Mouse (Mus musculus) thymus, postnatal 25 days (tissue): ENCODE measurements around the gene Rgs12.

Experiments
- DNase-seq: peaks from one replicate; pipeline ENCODE4 v3.0.0; 2022

Rgs12 gene

DNA sequence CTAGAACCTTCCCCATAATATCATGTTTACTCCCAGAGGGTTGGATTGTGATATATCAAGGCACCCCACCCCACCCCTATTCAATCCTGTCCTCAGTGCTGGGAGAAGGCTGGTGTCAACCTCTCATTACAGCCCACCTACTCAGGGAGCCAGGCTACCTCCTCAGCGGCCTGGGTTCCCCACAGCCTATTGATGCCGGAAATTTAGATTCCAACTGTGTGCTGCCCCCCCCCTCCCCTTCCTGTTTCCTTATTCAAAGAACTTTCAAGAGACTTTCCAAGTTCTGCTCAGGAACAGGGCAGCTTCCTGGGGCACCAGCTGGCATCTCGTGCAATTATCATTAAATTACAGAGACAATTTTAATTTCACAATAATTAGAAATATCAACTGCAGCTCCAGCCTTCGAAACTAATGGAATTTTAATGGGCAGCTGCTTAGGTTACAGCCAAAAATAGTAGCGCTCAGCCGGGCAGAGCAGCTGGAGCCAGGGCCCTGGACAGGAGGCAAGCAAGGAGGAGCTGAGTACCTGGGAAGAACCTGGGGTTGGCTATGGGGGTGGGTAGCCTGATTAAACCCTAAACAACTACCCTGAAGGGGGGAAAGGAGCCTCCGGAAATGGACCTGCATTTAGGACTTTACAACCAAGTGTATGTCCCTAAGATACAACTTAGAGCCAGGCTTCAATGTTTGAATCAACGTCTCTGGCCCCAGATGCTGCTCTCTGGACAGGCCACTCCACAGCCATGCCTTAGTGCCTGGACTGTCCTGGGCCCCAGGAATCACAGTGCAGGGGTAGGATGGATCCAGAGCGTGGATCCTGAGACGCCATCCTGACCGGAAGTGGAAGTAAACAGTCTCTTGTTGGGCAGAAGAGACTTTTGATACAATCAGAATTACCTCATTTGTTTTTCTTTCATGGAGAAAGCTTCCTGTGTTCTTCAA lies 17.5 kb upstream of the Rgs12 start:
- DNase-seq, result no peak

DNA sequence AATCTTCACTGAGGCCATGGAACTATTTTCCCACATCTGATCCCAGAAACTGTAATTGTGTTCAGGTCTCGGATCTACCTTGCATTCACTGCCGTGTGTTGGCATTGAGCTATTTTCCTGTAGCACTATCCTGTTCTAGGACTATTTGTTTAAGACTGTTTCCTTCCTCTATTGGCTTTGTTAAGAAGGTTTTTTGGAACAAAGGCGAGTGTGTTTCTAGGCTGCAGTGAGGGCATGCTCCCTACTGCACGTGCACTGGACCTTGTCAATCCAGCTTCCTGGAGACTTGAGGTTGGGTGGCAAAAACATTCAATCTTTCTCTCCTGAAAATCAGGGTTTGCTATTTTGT lies 16.8 kb upstream of the Rgs12 start:
- no peak for DNase-seq

DNA sequence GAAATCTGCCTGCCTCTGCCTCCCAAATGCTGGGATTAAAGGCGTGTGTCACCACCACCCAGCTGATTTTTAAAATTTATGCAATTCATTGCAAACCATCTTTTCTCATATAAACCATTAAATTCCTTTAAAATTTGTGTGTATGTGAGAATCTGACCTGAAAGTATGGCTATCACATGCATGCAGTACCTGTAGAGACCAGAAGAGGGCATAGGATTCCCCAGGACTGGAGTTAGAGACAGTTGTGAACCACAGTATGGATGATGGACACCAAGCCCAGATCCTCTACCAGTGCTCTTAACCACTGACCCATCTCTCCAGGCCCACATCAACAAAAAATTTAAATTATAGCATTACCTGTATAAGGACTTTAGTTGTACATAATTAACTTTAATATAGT lies 15.8 kb upstream of the Rgs12 start:
- DNase-seq, result no peak

DNA sequence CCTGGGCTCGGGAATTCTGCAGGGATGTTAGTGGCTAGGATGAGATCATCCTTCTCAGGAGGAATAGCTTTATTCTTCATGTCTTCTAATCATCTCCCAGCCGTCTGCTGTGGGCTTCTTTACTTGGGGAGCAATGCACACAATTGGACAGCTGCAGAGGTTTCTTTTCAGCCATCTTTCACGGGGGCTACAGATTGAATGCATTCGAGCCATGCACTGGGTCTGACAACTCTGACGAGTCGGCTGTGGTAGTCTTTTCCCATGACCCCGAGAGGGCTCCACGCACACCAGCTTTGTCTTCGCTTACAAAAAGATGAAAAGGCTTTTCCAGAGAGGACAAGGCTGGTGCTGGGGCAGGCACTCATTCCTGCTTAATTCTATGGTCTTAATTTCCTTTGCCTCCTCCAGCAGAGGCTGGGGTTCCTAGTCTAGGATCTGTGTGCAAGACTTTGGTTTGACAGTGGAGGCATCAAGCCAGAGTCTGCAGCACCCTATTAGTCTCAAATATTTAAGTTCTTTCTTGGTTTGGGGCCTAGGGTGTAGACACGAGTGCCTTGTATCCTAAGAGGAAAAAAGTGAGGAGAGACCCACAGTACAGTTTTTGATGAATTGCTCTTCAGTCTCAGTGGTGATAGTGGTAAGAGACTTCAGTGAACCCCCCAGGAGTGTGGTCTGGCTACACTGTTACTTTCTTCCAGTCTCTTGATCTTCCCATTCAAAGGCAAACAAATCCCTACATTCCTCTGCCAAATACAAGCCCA lies 7.4 kb upstream of the Rgs12 start:
- DNase-seq, result no peak

DNA sequence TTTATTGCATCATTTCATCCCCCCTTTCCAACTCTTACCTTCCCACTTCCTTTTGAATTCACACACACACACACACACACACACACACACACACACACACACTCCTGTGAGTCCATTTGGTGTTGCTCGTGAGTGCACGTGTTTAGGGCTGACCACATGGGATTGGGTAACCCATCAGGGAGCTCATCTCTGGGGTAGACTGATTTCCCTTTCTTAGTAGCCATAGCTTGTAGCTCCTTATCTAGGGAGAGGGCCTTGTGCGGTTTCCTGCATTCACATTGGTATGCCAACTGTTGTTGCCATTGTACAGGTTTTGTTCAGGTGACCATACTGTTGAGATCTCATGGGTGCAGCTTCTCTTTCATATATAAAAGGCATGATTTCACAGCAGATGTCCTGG lies 5.8 kb upstream of the Rgs12 start:
- no peak for DNase-seq

DNA sequence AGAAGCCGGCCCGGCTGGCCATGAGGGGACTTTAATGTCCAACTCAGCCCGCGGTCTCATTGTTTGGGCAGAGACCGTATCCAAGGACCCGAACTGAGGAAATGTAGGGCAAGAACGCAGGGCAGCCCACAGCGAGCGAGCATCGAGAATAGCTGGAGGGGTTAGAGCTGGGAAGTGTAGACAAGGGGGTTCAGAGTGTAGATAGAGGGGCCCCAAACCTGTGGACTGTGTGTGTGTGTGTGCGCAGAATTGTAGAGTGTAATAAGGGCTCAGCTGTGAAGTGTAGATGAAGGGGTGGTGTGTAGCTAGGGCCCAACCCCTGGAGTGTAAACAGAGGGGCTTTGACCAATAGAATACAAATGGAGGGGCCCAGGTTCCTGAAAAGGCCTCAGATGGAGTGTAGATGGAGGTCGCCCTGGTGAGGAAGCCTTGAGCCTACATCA lies 545 bp downstream of the Rgs12 start:
- no peak for DNase-seq

DNA sequence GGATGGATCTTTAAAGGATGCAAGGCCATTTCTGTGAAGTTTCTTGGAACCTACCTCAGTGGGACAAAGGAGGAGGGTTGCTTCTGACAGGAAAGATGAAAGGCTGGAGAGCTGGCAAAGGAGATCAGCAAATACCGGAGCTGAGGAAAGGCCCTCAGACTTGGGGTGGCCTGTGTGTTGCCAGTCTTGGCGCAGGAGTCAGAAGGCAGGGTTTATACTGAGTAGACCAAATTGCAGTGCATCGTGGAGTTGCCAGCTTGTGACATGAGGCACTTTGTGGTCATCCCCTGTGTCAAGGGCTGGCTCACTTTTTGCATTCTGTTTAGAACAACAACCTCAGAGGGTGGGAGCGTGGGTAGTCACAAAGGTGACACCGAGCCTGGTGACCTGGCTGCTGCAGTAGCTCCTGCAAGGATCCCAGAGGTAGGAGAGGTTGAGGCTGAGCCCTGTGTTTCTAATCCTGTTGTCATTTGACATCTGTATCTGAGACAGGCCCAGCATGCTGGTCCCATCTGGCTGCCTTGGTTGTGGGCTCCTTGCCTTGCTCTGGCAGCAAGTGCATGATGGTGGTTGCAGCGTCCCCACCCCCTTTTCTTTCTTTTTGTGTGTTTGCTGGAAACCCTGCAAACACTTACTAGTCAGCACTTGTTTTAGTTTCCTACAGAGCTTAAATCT lies 1.4 kb downstream of the Rgs12 start:
- DNase-seq, result peak; percentile 16

DNA sequence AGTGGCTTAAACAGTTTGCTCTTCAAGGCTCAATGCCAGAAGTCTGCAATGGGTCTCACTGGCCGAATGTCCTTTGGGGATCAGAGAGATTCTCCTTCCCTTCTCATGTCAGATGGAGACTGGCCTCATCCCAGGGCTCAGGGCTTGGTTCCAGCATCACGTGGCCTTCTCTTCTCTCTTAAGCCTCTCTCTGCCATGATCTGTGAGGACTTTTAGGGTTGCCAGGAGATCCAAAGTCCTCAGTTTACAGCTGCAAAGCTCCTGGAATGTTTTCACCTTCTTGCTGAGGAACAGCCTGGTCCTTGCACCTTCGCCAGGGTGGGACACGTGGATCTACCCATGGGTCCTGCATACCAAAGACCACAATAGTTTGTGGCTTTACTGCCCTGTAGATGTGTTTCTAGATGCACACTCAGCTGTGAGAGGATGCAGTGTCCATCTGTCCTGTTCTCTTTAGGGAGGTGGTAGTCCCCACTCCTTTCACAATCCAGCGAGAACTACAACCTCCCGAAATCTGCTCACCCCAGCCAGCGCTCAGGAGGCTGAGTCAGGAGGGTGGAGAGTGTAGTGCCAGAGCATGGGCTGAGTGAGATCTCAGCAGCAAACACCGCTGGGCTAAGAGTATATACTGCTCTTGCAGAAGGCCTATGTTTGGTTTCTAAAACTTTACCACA lies 2.1 kb downstream of the Rgs12 start:
- no peak for DNase-seq

DNA sequence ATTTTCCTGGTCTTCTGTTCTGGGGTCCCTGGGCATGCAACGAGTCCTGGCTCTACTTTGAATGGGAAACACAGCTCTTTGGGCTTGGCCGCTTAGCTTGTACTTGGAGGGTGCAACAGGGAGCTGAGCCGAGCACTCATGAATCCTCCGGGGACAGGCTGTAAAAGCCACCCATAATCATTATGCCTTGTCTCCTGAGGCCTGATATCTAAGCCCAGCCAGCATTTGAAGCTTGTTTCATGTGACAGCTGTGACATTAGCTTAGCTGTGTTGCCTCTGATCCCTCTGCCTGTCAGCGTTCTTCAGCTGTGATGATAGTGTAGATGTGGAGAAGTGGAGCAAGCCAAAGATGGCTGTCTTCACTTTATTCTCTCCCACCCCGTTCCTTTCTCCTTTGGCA lies 5.3 kb downstream of the Rgs12 start:
- no peak for DNase-seq

DNA sequence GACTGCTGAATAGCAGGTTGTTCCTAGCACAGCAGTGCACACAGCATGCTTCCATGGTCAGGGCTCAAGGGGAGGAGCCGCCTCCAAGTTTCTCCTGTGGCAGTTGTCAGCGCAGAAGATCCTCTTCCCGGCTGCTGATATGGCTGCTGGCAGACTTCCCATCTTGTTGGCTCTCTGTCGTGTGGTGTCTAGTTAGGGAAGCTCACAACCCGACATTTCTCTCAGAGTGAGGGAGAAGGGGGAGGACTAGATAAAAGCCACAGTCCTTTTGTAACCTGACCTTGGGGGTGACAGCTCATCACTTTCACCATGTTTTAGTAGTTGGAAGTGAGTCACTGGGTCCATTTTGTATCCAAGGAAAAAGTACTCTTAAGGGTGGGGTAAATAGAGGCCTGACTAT lies 6.4 kb downstream of the Rgs12 start:
- no peak for DNase-seq

DNA sequence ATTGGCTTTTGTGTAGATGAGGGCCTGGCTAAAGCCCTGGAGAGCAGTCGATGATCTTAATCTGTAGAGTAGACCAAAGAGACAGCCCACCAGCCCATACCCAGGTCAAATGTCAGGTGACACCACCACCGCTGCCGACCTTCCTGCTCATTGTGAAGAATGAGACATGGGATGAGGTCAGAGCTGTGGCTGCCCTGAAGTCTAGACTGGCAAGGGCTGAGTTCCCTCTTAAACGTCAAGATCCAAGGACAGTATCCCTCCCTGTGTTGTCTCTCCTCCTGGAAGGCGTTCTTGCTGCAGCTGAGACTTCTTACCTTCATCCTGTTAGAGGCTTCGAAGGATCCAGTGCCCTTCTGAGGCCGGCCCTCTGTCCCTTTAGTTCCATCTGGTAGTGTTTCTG lies 6.9 kb downstream of the Rgs12 start:
- DNase-seq, result no peak

DNA sequence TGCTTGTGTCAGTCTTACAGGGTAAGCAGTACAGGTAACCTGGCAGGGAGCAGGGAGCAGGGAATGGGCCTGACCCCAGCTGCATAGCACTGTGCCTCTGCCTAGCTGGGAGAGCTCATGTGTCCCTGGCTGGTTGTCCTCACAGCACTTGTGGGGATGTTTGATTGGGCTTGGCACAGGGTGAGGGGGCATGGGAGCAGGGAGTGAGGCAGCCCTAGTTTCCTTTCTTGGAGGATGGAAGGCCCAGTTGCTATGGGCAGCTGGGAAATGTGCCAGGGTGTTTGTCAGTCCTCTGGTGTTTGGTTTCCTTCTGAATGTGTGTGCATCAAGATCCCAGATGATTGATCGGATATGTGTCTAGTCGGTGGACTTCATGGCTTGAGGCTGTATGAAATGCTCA lies 7.8 kb downstream of the Rgs12 start:
- no peak for DNase-seq

DNA sequence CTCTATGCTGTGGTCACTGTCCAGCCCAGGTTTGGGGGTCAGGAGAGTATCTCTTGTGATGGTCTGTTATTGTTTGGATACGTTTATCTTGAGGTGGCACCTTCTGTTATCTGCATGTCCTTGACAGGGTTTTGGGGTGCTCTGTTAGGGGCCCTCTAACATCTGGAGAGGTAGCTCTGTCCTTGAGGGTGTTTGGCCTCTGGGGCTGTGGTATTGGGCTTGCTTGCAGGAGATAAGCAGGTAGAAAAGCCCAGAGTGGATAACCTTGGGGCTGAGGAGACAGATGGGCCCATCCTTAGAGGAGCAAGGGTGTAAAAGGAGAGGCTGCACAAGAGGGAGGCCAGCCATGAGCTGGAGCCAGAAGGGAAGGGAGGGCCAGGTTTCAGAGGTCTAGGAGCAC lies 10.8 kb downstream of the Rgs12 start:
- no peak for DNase-seq

DNA sequence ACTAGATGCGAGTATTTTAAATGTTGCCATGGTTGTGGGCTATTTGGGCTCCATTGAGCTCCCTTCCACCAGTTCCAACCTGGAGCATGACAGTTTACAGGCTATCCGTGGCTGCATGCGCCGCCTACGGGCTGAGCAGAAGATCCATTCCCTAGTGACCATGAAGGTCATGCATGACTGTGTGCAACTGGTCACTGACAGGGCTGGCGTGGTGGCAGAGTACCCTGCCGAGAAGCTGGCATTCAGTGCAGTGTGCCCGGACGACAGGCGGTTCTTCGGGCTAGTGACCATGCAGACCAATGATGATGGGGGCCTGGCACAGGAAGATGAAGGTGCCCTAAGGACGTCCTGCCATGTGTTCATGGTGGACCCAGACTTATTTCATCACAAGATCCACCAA lies 16.3 kb downstream of the Rgs12 start:
- DNase-seq, result no peak

DNA sequence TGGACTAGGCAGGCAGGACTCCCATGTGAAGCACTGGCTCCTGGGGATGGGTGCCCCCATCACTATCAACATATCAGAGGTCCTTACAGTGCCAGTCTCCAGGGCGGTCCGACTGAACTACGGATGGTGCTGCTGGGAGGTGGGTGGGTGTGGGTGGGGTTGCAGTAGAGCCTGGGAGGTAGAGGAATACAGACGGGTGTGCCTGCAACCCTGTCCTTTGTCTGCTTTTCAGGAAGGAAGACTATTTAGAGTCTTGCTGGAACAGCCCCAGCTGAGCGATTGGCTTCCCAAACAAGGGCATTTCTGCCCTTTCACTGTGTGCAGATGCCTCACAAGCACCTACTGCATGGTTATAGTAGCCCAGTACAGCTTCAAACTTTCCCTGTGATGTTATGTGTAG lies 19.1 kb downstream of the Rgs12 start:
- no peak for DNase-seq

DNA sequence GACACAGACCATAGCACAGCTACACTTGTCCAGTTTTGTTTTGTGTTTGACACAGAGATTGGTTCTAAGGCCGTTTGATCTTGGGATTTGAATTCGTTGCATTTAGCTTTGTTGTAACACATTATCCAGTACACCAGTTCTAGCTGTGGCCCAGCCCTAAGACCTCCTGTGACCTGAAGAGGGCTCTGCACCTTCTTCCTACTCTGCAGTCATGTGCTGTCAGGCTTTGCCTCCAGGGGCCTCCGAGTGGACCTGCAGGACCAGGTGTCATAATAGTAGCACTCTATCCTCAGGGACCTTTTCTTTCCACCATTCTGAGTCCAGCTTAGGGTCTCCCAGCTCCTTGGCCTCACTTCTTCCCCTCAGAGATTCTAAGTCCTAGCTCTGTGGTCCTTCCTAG lies 23.2 kb downstream of the Rgs12 start:
- no peak for DNase-seq

DNA sequence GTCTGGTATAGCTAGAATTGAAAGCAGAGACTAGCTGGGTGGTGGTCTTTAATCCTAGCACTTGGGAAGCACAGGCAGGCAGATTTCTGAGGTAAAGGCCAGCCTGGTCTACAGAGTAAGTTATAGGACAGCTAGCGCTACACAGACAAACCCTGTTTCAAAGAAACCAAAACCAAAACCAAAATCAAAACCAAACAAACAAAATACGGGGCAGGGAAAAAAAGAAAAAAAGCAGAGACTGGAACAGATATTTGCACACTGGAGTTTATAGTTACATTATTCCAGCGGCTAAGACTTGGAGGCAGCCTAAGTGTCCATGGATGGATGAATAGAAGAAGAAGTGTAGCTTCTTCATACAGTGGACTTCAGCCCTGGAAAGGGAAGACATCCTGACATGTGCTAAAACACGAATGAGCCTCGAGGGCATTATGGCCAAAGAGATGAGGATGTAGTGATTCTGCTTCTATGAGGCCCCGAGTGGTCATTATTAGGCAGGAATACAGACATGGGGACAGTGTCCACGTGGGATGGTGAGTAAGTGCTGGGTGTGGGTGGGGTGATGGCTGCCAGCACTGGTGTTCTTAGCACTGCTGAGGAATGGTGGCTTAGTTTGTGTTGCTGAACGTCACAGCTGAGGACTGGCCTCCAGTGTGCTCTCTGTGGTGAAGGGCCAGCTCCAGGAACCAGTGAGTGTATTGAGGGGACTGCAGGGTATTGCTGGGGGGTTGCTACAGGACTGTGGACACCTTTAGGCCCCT lies 24.5 kb downstream of the Rgs12 start:
- no peak for DNase-seq

DNA sequence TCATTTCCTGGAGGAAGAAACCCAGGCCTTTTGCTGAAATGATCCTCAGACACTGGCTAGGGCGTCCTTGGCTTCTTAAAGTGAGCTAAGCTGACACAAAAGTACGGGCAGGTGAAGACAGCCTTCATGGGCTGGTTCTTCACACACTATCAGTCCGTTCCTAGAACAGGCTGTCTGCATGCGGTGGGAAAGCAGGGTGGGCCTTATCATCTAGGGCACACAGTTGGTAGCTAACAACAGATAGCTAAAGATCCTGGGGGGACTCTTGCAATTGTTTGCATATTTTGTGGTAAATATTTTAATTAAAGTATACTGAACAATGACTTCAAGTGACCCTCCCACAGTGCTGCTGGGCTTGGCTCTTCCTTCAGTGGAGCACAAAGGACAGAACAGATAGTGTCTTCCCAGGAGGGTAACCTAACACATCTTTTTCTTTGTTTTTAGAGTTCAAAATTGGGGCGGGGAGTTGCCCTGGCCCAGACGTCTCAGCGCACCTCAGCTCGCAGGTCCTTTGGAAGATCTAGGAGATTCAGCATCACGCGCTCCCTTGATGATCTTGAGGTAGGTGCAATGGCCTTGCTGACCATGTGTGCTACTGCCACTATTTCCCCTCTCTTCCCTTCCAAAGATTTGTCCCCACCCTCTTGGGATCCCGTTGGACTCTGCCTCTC lies 25.7 kb downstream of the Rgs12 start:
- DNase-seq, result no peak

DNA sequence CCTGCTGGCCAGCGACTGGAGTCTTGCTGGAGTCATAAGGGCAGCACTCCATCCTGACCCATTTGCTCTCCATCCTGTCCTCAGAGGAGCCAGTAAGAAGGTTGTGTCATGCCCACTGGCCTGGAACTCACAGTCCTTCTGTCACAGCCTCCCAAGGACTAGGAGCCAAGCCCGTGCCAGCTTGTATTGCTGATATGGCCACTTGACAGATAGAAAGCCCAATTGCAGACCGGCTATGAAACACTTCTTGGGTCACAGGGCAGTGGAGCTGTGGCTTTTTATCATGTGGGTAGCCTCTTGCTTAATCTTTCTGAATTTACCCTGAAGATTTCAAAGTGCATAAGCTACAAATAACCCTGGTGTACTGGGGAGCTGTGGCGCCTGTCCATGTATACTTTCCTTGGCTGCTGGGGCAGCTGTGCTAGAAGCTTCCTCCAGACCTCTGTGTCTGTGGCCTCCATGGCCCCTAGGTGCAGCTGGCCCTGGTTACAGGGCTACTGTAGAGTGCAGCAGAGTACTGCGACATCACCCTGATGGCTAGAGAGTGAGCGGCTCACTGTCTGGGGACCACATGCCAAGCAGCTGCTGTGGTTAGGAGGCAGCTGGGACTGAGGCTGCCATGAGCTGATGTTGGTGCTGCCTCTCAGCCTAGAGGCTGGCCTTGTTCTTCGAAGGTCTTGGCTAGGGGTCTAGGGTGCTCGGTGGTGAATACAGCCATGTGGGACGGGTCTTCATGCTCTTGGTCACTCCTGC lies 27.5 kb downstream of the Rgs12 start:
- no peak for DNase-seq

DNA sequence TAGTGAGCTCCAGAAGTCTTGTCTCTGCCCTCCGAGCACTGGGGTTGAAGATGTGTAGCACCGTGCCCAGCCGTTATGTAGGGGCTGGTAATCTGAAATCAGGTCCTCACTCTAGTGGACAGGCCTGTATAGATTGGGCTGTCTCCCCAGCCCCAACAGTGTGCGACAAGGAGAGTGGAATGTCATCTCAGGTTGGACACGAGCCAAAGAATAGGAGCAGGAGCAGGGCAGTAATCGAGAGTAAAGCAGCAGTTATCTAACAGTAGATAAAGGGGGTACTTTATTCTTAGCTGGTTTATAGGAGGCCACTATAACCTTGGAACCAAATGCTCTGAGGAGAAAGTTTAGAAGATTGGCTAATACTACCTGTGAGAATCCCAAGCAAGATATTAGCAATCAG lies 30.9 kb downstream of the Rgs12 start:
- DNase-seq, result no peak

DNA sequence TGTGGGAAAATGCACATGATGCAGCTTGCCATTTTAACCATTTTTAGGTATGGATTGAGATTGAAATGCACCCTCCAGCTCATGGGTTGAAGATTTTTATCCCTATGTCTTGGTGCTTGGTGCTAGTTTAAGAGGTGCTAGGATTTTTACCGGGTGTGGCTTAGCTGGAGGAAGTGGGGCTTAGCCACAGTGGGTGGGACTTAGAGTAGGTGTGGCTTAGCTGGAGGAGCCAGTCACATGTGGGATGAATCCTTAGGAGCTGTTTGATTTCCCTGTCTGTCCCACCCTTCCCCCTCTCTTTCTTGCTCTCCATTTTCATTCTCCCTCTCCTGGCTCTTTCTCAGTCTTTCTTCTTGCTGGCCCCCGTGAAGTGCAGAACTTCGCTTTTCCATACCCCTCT lies 32.5 kb downstream of the Rgs12 start:
- no peak for DNase-seq
